Mouse (Mus musculus) activated CD4-positive, CD25-positive, alpha-beta regulatory T cell, adult 4 months (primary cell): Measurements from ENCODE around the gene Frmd4b. TPM values are rescaled to one million over a fixed set of nuclear protein-coding genes. Genes with fewer than 3 reads are reported as not detected.

Experiments used
- ATAC-seq: one replicate; pipeline ENCODE4 v1.8.0; 2017
- polyA plus RNA-seq, 2 experiments: library from polyadenylated mRNA; unstranded; fragments of 100-300 nt; shearing (Covaris generic); gene quantifications; one replicate each; pipeline ENCODE4 v1.2.1; 2017

Gene Frmd4b
- 10 to 100 TPM; 11.3 to 14.1 TPM for polyA plus RNA-seq

GRCm38 (mm10) chr6:97617266-97617743 lies at the start of gene Frmd4b:
Gene Frmd4b (minus strand): TSS chr6:97617541.
- ATAC-seq: no peak

DNA sequence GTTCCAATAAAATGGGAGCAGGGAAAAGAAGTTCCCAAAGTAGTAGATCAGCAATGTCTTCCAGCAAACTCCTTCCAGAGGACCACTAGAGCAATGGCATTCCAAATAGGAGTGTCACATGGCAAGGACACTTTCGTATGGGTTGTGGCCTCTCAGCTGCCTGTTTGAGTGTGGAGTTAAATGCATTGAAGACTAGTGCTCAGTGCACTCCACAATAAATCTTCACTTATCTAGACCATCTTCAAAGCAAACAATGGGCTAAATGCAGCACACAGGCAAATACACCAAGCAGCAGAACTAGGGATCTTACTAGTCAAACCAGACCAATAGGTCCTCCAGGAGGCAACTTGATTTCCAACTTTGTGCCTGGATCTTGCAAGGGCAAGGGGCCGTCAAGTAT lies 49.1 kb upstream of the Frmd4b start:
- ATAC-seq: no peak

- ATAC-seq: no peak
Observed at GRCm38 (mm10) chr6:97658921-97659320, 41.6 kb upstream of the Frmd4b start.

GRCm38 (mm10) chr6:97655986-97656385 lies 38.6 kb upstream of the Frmd4b start:
- no peak for ATAC-seq

DNA sequence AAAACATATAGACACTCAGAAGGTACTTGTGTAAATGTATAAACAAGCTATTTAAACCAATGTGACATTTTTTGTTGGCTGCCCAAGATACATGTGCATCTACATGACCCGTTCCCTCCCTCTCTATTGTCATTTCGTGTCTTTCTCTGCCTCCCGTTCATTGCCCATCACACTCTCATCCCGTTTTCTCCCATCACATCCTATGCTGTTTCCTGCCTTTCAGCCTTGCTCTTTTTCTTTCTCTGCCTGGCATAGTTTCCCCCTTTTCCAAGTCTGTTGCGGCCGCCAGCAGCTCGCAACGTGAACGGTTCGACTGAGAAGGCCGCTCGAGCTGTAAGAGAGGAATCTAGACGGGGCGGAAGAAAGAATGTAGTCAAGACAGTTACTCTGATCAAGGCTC lies 30.2 kb upstream of the Frmd4b start:
- ATAC-seq: no peak

DNA sequence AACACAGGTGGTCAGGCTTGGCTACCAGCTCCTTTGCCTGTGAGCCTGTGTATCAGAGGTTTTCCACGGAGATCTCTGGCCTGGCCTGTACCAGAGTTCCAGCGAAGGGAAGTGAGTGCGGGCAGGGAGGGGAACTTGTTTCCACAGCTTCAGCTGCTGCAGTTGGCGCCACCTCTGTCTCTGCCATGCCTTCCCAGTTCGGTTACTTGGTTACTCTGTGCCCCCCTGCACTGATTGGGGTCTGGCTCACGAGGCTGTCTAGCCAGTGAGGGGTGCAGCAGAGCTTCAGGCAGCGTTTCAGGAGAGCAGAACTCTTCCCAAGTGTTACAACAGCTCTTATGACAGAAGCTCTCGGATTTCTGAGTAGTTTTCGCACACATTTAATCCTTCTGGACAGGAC lies 6.0 kb upstream of the Frmd4b start:
- ATAC-seq: no peak

GRCm38 (mm10) chr6:97622236-97622635 lies 4.9 kb upstream of the Frmd4b start:
- no peak for ATAC-seq

DNA sequence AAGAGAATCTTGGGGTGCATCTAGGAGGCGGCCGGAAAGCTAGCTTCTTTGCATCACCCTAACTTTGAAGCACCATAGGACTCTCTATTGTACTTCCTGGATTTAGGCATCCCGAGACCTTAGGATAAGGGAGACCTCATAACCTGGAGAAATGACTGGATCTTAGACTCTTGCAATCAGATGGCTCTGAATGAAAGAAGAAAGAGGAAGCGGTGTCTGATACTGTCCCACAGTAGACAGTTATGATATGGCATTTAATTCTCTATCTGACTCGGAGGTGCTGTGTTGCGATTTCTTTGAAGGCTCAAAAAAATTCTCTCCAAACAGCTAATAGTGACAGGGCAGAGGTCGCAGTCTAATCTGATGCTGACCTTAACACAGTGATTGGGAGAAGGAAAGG lies 433 bp upstream of the Frmd4b start:
- no peak for ATAC-seq

DNA sequence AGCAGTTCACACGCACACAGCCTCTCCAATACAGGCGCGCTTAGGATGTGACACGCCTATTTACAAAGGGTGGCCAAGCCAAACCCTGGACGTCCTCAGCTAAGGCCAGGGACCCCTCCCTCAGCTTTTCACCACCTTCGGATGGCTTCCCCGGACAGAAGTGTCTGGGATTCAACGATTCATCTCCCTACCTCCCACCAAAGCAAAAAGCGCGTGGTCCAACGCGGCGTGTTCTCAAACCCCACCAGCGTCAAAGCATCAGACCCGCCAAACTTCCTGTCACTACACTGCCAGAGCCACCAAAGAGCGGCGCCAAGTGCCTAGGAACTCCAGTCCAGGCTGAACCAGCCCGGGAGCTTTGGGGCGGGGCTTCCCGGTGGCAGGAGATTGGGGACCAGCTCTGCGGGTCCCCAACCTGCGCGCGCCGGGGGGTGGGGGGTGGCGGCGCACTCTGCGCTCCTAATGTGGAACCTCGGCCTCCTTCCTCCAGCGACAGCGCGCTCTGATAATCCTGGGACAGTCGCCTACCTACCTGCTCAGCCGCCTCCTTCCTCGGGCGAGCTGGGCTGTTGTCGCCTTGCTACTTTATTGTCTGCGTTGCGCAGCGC lies 579 bp downstream of the Frmd4b start:
- no peak for ATAC-seq

DNA sequence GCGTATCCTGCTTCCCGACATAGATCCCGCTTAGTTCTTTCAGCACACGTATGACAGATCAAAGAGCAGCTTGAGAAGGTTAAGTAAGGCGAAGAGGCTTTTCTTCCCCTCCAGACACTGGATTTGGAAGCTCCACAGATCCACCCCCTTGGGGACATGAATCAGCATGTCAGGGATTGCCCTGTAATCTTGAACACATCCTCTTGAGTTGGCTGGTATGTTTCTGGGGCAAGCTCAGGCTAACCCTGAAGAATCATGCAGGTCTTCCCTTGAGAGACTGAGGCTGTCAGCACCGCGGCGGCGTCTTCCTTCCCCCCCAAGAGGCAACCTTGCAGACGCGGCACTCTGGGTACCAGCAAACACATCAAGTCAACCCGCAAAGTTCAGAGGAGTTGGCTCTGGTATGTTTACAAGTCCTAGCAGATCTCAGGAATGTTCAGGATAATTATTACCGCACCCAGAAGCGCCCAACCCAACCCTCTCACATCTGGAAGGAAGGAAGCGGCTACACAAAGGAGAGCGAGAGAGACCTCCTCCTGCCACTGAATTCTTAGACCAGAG lies 1.4 kb downstream of the Frmd4b start:
- ATAC-seq: no peak

GRCm38 (mm10) chr6:97614179-97614578 lies 3.2 kb downstream of the Frmd4b start:
- no peak for ATAC-seq

DNA sequence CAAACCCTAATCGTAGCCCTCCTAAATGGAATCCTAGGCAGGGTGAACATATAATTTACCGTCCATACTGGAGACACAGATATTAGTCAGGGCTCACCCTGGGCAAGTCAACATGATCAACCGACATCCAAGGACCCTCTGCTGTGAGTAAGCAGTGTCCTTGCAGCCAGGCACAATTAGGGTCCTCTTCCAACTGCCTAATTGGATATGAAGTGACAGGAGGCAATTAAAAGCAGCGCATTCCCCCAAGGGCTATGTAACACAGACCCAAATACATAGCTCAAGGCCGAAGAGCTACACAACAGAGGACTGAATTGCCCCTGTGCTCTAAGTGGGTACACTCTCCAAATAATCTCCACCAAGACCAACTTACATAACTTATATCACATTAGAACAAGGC lies 4.5 kb downstream of the Frmd4b start:
- no peak for ATAC-seq

GRCm38 (mm10) chr6:97610051-97610450 lies 7.3 kb downstream of the Frmd4b start:
- ATAC-seq: no peak

- no peak for ATAC-seq
Observed at GRCm38 (mm10) chr6:97607646-97608045, 9.7 kb downstream of the Frmd4b start.

DNA sequence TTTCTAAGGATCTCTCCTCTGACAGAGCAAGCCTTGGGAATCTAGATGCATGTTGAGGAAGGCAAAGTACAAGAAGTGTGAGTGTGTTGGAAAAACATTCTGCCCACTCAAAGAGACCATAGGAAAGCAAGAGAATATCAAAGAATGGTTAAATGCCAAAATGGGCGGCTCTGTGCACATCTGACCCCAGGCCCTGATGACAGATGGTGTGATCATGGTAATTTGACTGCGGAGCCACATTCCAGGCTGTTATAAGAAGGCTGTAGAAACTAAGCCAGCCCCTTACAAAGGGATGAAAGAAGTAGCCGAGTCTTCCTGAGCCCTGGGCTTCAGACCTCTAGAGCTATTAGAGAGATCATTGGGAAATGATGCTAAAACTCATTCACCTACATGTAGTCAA lies 22.1 kb downstream of the Frmd4b start:
- no peak for ATAC-seq

GRCm38 (mm10) chr6:97594589-97594988 lies 22.8 kb downstream of the Frmd4b start:
- no peak for ATAC-seq

DNA sequence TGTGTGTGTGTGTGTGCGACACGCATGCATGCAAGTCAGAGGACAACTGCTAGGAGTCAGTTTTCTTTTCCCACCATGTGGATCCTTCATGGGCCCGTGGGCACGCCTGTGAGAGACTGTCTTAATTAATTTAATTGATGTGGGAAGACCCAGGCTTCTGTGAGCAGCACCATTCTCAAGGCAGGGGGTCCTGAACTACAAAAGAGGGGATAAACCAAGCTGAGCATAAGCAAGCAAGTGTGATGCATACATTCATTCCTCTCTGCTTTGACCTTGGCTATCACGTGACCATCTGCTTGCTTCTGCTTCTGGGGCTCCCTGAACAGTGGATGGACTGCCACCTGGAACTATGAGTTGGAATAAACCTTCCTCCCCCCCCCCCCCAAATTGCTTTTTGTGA lies 27.1 kb downstream of the Frmd4b start:
- no peak for ATAC-seq

GRCm38 (mm10) chr6:97589581-97589980 lies 27.8 kb downstream of the Frmd4b start:
- ATAC-seq: no peak

DNA sequence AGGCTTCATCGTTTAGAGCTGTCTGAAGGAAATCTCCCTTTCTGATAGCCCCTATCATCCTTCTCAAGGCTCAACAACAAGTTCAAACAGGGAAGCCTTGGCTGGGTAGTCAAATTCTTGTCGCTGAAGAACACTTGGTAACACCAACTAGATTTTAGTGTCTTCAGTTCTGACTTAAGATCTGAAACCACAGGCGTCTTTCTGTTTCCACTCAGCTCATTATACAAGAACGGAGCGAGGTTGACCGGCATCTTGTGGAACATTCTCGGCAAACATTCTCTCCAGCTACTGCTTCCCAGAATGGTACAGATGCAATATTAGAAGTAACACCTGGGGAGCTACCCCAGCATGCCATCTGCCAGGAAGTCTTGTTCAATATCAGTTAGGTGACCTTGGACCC lies 28.3 kb downstream of the Frmd4b start:
- ATAC-seq: no peak

DNA sequence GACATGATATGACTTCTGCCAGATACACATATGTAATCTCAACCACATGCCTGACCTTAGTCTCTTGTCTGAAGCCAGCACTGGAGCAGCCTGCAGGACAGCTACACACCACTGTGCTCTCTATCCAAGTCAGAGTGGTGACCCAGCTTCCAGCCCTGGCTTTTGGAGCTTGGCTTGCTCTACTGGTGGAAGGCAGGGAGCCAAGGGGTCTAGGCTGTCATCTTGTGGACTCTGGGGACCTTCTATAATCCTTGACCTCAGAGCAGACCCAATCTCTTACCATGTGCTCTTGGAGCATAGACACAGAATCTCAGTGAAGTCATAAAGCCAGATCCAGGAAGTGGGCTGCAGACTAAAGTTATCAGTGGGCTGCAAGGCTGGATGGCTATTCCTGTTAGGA lies 30.7 kb downstream of the Frmd4b start:
- ATAC-seq: no peak

DNA sequence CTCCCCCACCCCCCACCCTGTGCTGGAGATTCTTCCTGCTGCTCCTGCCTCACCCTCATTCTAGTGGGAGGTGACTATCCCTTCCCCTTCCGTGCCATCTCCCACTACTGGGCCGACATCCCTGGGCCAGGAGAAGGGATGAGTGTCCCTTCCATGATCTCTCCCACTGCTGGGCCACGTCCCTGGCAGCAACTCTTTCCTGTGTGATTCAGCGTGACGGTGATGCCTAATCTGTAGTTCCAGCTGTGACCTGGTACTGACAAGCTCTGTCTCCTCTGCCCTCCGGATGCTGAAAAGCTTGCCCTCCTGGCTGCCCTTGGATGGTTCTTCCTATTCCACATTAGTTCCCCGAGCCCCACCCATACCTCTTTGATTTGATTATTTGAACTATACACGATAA lies 31.3 kb downstream of the Frmd4b start:
- no peak for ATAC-seq

DNA sequence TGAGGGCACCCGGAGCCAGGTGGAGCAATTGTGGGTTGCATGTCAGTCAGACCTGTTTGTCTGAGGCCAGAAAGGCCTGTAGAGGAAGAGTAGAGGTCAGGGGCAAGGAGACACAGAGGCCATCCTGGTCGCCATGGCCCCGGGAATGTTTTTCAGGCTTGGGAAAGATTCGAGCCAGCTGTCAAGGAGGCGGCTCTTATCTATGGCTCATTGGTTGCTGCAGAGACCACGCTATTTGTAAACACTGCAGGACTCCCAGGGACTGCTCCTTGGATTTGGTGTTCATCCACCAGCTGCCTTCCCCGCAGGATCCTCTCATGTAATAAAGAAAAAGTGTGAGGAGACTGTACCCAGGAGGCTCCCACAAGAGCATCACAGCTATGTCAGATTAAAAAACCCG lies 34.6 kb downstream of the Frmd4b start:
- no peak for ATAC-seq

- ATAC-seq: no peak
Observed at GRCm38 (mm10) chr6:97581941-97582340, 35.4 kb downstream of the Frmd4b start.

- no peak for ATAC-seq
Observed at GRCm38 (mm10) chr6:97580479-97581030, 36.8 kb downstream of the Frmd4b start.

- no peak for ATAC-seq
Observed at GRCm38 (mm10) chr6:97579704-97580103, 37.6 kb downstream of the Frmd4b start.
